Mouse (Mus musculus): ENCODE data around the gene Ndufa8. TPM values are rescaled to one million over a fixed set of nuclear protein-coding genes. Genes with fewer than 3 reads are reported as not detected.

Gene Ndufa8
- total and polyA plus RNA-seq, 2 experiments, result 86.2 to 87.0 TPM

GRCm38 (mm10) chr2:36039297-36039985 lies 9.8 kb downstream of the Ndufa8 start:
- H3K9ac ChIP-seq (ENCODE audit: low read depth, low read length), result no peak overlapping the region
- TF ChIP-seq CTCF (IDR thresholded peaks at IDR 0.05; ENCODE audit: low read depth, low read length) (no peak), POLR2A (IDR thresholded peaks at IDR 0.05; ENCODE audit: extremely low read depth, insufficient read depth, low read length) (no peak)
- peak; percentile 71 for DNase-seq (ENCODE audit: extremely low read depth, low read depth, low spot score)
- no peak overlapping the region for H3K4me3 ChIP-seq (ENCODE audit: insufficient read depth, low read depth, low read length)
- H3K79me2 ChIP-seq (ENCODE audit: control insufficient read depth, insufficient read depth, low read length), result peaks cover 13% of the 10 kb centered on the region; the same call in 1 of the 2 replicates
- peak overlapping the region; percentile 67 for H3K27ac ChIP-seq (replicated peaks; ENCODE audit: insufficient read depth, low read depth, low read length)
- no peaks in the 10 kb centered on the region for H3K27me3 ChIP-seq (ENCODE audit: control insufficient read depth, insufficient read depth, low read length)
- WGBS, result 22% methylated on average over 7 of the region's 7 CpGs
- peaks cover 25% of the 10 kb centered on the region for H3K4me1 ChIP-seq (ENCODE audit: control insufficient read depth, insufficient read depth, low read length)
- peaks cover 32% of the 10 kb centered on the region for H3K36me3 ChIP-seq (ENCODE audit: control insufficient read depth, insufficient read depth, low read length)

- Histone ChIP-seq H3K36me3 (ENCODE audit: control insufficient read depth, insufficient read depth, low read length) (peaks cover 28% of the 10 kb centered on the region), H3K27me3 (ENCODE audit: control insufficient read depth, insufficient read depth, low read length) (no peaks in the 10 kb centered on the region; the same call in 1 of the 2 replicates), H3K4me3 (ENCODE audit: insufficient read depth, low read depth, low read length) (no peak overlapping the region), H3K27ac (replicated peaks; ENCODE audit: insufficient read depth, low read depth, low read length) (no peak overlapping the region), H3K9ac (ENCODE audit: low read depth, low read length) (no peak overlapping the region), H3K4me1 (ENCODE audit: control insufficient read depth, insufficient read depth, low read length) (peaks cover 13% of the 10 kb centered on the region), H3K79me2 (ENCODE audit: control insufficient read depth, insufficient read depth, low read length) (no peaks in the 10 kb centered on the region)
- TF ChIP-seq CTCF (IDR thresholded peaks at IDR 0.05; ENCODE audit: low read depth, low read length) (no peak), POLR2A (IDR thresholded peaks at IDR 0.05; ENCODE audit: extremely low read depth, insufficient read depth, low read length) (no peak)
- DNase-seq (ENCODE audit: extremely low read depth, low read depth, low spot score), result no peak
- WGBS, result 78% methylated on average over 11 of the region's 11 CpGs
Measured at GRCm38 (mm10) chr2:36035413-36036081, 13.7 kb downstream of the Ndufa8 start.

GRCm38 (mm10) chr2:36034898-36035297 lies 14.3 kb downstream of the Ndufa8 start:
- peaks cover 9% of the 10 kb centered on the region for H3K4me1 ChIP-seq (ENCODE audit: control insufficient read depth, insufficient read depth, low read length)
- no peak overlapping the region for H3K9ac ChIP-seq (ENCODE audit: low read depth, low read length)
- WGBS, result 87% methylated on average over 7 of the region's 7 CpGs
- no peaks in the 10 kb centered on the region for H3K79me2 ChIP-seq (ENCODE audit: control insufficient read depth, insufficient read depth, low read length)
- peaks cover 26% of the 10 kb centered on the region for H3K36me3 ChIP-seq (ENCODE audit: control insufficient read depth, insufficient read depth, low read length)
- no peak for TF ChIP-seq CTCF (IDR thresholded peaks at IDR 0.05; ENCODE audit: low read depth, low read length)
- no peak for TF ChIP-seq POLR2A (IDR thresholded peaks at IDR 0.05; ENCODE audit: extremely low read depth, insufficient read depth, low read length)
- H3K27ac ChIP-seq (replicated peaks; ENCODE audit: insufficient read depth, low read depth, low read length), result no peak overlapping the region
- DNase-seq (ENCODE audit: extremely low read depth, low read depth, low spot score), result no peak
- no peak overlapping the region for H3K4me3 ChIP-seq (ENCODE audit: insufficient read depth, low read depth, low read length)
- no peaks in the 10 kb centered on the region; the same call in 1 of the 2 replicates for H3K27me3 ChIP-seq (ENCODE audit: control insufficient read depth, insufficient read depth, low read length)

- no peak for DNase-seq (ENCODE audit: extremely low read depth, low read depth, low spot score)
- Histone ChIP-seq H3K79me2 (ENCODE audit: control insufficient read depth, insufficient read depth, low read length) (no peaks in the 10 kb centered on the region), H3K36me3 (ENCODE audit: control insufficient read depth, insufficient read depth, low read length) (peaks cover 26% of the 10 kb centered on the region), H3K4me3 (ENCODE audit: insufficient read depth, low read depth, low read length) (no peak overlapping the region), H3K27ac (replicated peaks; ENCODE audit: insufficient read depth, low read depth, low read length) (no peak overlapping the region), H3K9ac (ENCODE audit: low read depth, low read length) (no peak overlapping the region), H3K4me1 (ENCODE audit: control insufficient read depth, insufficient read depth, low read length) (peaks cover under 1% of the 10 kb centered on the region; the same call in 1 of the 2 replicates), H3K27me3 (ENCODE audit: control insufficient read depth, insufficient read depth, low read length) (no peaks in the 10 kb centered on the region; the same call in 1 of the 2 replicates)
- TF ChIP-seq CTCF (IDR thresholded peaks at IDR 0.05; ENCODE audit: low read depth, low read length) (no peak), POLR2A (IDR thresholded peaks at IDR 0.05; ENCODE audit: extremely low read depth, insufficient read depth, low read length) (no peak)
- 83% methylated on average over 7 of the region's 7 CpGs for WGBS
Measured at GRCm38 (mm10) chr2:36033966-36034365, 15.2 kb downstream of the Ndufa8 start.

- TF ChIP-seq POLR2A (IDR thresholded peaks at IDR 0.05; ENCODE audit: extremely low read depth, insufficient read depth, low read length), result no peak
- TF ChIP-seq CTCF (IDR thresholded peaks at IDR 0.05; ENCODE audit: low read depth, low read length), result no peak
- no peak for DNase-seq (ENCODE audit: extremely low read depth, low read depth, low spot score)
- Histone ChIP-seq H3K4me3 (ENCODE audit: insufficient read depth, low read depth, low read length) (no peak overlapping the region), H3K27ac (replicated peaks; ENCODE audit: insufficient read depth, low read depth, low read length) (no peak overlapping the region), H3K79me2 (ENCODE audit: control insufficient read depth, insufficient read depth, low read length) (no peaks in the 10 kb centered on the region), H3K4me1 (ENCODE audit: control insufficient read depth, insufficient read depth, low read length) (no peaks in the 10 kb centered on the region; the same call in 1 of the 2 replicates), H3K36me3 (ENCODE audit: control insufficient read depth, insufficient read depth, low read length) (peaks cover 18% of the 10 kb centered on the region), H3K9ac (ENCODE audit: low read depth, low read length) (no peak overlapping the region), H3K27me3 (ENCODE audit: control insufficient read depth, insufficient read depth, low read length) (no peaks in the 10 kb centered on the region; the same call in 1 of the 2 replicates)
- 72% methylated on average over 7 of the region's 7 CpGs for WGBS
Measured at GRCm38 (mm10) chr2:36032884-36033283, 16.3 kb downstream of the Ndufa8 start.
